Mouse (Mus musculus) left cerebral cortex, postnatal 25 days (tissue): ENCODE data around the gene Slc47a1. TPM values are rescaled to one million over a fixed set of nuclear protein-coding genes. Genes with fewer than 3 reads are reported as not detected.
"Not testable (repeated sequence)": the region's sequence is repeated elsewhere in the genome, so short reads cannot be mapped to it uniquely, and the experiment has no call there.

Experiments used
- DNase-seq, 2 experiments: peaks; one replicate each; pipeline ENCODE4 v3.0.0; 2022; ENCODE audit warnings: low spot score in 2 of 2, mixed read lengths in 1 of 2
- intact Hi-C: fragments of 180-260 bp; cut with DNase I; formaldehyde crosslinking; loops from one replicate; pipeline ENCODE4 v1.15.1; 2025
- total RNA-seq, 2 experiments: library from RNA; stranded (reverse); gene quantifications; 2 replicates each; pipeline ENCODE4 v1.2.3; 2021

Gene Slc47a1
- total RNA-seq, result 1 to 10 TPM; 1.7 to 2.6 TPM

DNA sequence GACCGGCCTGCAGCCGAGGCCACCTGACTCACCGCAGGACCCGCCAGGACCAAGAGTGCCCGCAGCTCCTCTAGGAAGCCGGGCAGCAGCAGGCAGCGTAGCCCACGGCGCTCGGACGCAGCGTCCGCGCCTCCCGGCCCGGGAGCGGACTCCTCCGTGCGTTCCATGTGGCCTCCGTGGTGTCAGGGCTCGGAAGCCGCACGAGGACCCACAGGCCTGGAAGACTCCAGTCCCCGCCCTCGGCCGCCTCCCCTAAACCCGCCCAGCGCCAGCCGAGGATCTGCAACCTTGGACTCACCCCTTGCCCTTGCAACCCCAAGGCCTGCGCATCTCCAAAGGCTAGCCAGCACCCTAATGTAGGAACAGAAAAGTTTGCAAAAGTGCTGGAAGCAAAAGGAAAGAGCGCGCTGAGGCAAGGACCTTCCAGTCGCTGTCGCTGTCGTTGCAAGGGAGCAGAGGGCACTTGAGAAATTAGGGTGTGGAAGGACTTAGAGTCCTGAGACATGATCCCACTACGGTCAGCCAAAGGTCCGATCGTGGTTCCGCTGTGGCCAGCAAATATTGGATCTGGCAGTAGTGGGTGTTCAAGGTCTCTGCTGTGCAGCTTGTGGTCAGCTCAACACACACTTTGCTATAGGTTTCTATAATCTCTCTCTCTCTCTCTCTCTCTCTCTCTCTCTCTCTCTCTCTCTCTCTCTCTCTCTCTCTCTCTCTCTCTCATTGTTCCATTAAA lies at the start of gene Slc47a1:
Gene Slc47a1, minus strand, starts transcription at position 465 of the 733 bp plus-strand sequence.
- DNase-seq, result no peak
- intact Hi-C loops, result loop anchor here (10.0 kb wide), 1 partner anchor 883 kb away; no protein-coding TSS in a partner anchor

DNA sequence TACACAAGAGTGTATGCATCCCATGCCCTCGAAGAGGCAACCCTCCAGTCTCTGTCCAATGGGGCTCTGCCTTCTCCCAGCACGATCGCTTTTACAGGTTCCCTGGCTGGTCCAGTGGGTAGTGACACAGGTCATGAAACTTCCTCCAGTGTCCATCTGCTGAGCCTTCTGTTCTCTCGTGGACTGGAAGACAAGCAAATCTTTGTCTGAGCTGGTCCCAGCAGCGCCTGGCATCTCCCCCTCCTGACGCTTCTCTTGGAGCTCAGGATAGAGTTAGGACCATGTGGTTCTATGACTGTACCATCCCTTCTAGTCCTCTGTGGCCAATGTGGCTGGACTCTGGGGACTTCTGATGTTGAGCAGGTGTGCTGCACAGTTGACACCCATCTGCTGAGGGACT lies 41.1 kb upstream of the Slc47a1 start:
- DNase-seq, result no peak
- intact Hi-C loops, result no loop called here

DNA sequence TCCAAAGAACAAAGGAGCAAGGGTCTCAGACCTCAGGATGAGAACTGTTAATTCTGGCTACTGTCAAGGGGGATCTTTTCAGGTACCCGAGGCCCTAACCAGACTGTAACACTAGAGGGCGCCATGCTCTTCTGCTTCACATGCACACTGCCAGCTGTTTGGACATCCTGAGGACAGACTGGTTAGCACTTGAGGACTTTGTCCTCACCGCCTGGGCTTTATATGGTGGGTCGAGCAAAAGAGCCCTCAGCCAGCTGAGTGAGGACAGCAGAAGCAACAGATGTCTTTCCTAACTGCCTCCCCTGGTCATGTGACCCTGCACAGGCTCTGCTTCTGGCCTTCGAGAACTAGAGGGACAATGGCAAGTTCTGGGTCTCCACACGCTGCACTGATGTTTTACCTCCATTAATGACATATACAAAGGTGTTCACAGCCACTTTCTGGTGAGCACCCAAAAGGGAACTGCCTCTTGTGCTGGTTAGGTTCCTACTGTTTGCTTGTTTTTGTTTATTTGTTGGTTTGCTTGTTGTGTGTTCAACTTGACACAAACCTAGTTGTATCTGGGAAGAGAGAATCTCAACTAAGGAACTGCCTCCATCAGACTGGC lies 39.9 kb upstream of the Slc47a1 start:
- intact Hi-C loops, result no loop called here
- peak; percentile 88 to 90 for DNase-seq

DNA sequence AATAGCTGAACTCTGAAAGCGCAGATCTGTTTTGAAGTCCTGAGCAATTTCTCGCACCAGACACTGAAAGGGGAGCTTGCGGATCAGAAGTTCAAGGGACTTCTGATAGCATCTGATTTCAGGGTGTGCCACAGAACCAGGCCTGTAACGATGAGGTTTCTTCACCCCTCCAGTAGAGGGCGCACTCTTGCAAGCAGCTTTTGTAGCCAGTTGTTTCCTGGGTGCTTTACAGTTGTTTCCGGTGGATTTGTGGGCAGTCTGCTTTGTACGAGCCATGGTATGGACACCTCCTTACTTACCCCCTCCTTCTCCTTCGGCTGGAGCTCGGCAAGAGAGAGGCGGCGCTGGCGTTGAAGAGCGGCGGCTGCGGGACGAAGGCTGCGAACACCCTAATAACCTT lies 38.4 kb upstream of the Slc47a1 start:
- DNase-seq, intact Hi-C loops: not testable (repeated sequence)

DNA sequence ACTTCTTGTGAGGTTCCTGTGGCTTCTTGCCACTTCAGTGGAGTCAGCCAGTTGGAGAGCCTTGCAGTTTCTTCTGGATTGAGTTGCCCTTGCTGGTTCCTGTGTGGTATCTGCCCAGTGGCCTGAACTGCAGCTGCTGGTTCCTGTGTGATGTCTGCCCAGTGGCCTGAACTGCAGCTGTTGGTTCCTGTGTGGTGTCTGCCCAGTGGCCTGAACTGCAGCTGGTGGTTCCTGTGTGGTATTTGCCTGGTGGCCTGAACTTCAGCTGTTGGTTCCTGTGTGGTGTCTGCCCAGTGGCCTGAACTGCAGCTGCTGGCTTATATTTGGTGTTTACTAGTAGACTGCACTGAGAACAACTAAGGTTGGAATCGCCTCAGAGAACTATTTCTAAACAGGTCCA lies 37.3 kb upstream of the Slc47a1 start:
- intact Hi-C loops, result no loop called here
- DNase-seq, result no peak

DNA sequence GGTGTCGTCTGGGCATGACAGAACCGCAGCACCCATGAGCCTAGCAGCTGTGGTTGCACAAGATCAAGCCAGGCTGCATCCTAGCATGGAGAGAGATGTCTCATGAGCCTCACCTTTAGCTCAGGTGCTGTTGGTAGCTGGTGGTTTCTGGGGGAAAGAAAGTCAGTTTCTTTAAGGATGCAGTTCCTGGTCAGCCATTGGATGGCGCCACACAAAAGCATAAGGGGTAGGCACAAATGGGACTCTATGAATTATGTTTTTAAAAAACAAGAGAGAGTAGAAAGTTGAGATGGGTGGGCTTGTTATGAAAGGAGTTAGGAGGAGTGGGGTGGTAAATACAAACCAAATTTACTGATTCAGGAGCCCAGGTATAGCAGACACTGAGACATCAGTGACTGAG lies 36.4 kb upstream of the Slc47a1 start:
- no peak for DNase-seq
- intact Hi-C loops, result no loop called here

DNA sequence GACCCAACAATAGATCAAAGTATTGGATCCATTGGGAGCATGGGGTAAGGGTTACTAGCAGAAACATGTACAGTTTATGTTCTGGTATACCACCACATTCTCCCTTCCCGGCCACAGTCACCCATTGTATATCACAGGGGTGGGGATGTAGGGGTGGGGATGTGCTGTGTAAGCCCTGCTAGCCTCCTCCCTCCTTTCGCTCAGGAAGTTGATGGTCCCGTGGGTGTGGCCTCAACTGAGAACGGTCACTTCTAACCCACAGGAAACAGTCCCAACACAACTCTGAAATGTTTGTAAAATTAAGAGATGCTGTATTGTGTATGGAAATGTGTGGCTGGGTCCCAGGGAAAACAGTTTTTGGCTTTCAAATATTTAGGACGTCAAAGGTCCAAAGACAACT lies 35.3 kb upstream of the Slc47a1 start:
- DNase-seq, result no peak
- intact Hi-C loops, result no loop called here

DNA sequence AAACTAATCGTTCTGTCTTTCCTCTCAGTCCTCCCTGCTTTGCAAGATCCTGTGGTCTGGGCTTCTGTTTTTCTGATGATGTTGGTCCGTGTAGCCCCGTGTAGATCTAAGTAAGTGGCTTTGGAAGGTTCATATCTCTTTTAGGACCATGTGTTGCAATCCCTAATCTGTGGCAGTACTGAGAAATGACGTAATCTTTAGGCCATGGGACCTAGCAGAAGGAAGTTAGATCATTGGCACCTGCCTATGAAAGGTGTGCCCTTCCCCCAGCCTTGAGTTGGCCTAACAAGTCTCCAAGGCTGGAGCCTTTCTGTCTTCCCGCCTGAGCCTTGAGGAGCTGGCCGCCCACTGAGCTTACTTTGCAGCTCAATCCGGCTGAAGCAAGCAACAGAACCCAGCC lies 33.7 kb upstream of the Slc47a1 start:
- DNase-seq, result no peak
- intact Hi-C loops, result loop anchor here (2.0 kb wide), 2 partner anchors 219 to 307 kb away; no protein-coding TSS in a partner anchor

DNA sequence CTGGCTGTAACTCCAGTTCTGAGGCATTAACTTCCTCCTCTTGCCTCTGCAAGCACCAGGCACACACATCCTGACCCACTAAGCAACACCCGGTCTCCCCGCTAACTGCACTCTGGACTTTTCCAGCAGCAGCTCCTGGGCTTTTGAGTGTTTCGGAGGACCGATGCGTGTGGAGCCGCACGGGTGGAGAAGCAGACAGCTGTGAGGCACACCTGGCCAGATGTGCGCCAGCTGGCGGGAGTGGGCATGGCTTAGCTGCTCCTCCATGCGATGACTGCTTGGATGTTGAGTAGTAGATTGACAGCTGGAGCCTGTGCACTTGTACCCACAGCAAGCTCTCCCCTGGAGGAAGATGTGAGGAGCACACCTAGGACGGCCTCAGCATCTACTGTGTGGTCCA lies 33.1 kb upstream of the Slc47a1 start:
- no peak for DNase-seq
- intact Hi-C loops, result loop anchor here (2.0 kb wide), 2 partner anchors 218 to 306 kb away; no protein-coding TSS in a partner anchor

DNA sequence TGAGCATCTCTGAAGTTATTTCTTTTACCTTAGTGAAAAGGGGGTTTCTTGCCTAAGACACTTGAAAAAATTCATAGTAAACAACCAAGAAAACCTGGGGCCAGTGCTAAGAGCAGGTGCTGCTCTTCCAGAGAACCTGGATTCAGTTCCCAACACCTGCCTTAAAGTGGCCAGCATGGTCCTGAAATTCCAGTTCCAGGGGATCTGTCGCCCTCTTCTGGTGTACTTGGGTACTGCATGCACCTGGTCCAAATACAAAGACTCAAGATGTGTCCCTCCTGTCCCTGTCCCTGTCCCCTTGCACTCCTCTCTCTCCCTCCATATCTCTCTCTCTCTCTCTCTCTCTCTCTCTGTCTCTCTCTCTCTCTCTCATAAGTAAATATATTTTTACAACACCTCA lies 32.0 kb upstream of the Slc47a1 start:
- peak; percentile 88 to 93 for DNase-seq
- intact Hi-C loops, result loop anchor here (2.0 kb wide), 2 partner anchors 217 to 305 kb away; no protein-coding TSS in a partner anchor

DNA sequence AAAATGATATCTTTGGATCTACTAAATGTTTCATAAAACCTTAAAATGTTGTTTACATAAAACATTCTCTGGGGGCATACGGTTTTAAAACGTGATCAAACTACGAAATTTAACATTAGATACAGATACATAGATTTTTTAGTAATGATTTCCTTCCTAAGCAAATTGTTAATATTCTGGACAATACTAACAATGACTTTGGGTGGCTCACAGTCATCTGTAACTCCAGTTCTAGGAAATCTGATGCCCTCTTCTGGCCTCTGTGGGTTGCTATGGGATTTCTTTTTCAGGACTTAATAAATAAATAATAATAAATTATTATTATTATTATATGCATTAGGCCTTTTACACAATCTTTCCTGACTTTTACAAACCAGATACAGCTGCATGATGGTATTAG lies 30.9 kb upstream of the Slc47a1 start:
- intact Hi-C loops, result loop anchor here (2.0 to 5.0 kb wide), 5 partner anchors 62 to 306 kb away; partner anchors contain the start of genes B9d1 and Usp22
- DNase-seq, result no peak

DNA sequence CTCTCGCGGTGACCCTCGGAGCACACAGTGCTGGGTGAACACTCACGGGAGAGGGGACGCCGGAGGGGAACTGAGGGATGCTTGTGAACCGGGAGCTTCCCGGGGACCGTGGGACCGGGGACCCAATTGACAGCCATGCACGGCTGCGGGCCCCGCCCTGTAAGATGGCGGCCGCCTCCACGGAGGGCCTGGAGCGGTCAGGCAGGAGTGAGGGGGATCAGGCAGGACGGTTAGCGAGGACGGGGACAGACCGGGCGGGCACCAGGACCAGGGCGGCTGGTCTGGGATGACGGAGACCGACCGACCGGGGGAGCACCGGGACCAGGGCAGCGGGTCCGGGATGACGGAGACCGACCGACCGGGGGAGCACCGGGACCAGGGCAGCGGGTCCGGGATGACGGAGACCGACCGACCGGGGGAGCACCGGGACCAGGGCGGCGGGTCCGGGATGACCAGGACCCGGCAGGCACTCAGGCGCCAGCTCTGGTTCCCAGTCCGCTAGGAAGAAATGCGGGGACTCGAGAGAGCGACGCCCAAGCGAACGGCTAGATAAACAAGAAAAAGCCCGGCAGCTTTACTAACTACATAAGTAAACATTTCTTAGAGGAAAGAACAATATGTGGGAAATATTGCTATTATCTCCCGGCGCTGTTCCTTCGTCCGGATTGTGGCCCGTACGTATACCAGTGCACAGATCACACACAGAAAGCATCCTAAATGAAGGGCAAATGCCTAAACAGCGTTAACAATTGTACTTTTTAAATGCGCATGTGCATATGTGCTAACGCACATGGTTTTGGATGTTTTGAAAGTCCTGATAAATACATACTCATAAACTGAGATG lies 30.3 kb upstream of the Slc47a1 start:
- intact Hi-C loops, result loop anchor here (2.0 to 5.0 kb wide), 5 partner anchors 61 to 306 kb away; partner anchors contain the start of genes B9d1 and Usp22
- peak; percentile 41 to 84 for DNase-seq

DNA sequence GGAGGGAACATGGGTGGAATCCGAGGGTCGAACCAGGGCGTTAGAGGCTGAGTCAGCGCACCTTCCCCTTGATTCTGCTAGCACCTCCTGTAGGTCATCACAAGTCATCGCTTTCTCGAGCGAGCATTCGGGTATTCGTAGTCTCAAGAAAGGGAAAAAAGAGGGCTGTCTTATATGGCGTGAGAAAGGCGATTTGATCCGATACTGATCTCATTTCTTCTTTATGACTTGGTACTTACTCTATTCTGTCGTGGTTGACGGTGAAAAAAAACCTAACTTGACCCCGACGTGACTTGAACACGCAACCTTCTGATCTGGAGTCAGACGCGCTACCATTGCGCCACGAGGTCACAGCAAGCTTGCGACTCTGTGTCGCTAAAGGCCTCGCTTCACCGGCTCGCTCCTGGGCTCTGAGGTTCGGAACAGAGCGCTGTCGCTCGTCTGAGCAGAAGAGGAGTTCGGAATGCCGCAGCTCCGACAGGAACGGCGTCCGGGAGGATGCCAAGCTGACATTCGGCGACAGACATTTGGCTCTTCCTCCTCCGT lies 29.6 kb upstream of the Slc47a1 start:
- intact Hi-C loops, result loop anchor here (2.0 to 5.0 kb wide), 6 partner anchors 60 to 307 kb away; partner anchors contain the start of genes B9d1 and Usp22
- peak; percentile 96 to 98 for DNase-seq

DNA sequence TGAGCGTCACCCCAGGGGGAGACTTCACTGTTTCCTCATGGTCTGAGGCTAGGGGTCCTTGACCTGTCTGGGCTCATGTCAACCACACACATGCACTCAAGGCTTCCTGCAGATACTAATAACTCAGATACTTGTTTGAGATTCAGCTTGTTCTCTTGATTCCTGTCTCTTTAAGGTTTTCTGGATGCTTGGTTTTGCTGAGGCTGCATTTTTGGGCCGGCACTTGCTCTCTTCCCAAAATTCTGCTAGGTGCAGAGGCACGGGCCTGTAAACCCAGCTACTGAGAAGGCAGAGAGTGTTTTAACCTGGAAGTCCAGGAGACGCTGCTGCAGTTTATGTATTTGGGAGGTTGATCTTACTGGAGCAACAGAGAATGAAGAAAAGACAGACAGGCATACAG lies 23.6 kb upstream of the Slc47a1 start:
- DNase-seq, result no peak
- intact Hi-C loops, result no loop called here

DNA sequence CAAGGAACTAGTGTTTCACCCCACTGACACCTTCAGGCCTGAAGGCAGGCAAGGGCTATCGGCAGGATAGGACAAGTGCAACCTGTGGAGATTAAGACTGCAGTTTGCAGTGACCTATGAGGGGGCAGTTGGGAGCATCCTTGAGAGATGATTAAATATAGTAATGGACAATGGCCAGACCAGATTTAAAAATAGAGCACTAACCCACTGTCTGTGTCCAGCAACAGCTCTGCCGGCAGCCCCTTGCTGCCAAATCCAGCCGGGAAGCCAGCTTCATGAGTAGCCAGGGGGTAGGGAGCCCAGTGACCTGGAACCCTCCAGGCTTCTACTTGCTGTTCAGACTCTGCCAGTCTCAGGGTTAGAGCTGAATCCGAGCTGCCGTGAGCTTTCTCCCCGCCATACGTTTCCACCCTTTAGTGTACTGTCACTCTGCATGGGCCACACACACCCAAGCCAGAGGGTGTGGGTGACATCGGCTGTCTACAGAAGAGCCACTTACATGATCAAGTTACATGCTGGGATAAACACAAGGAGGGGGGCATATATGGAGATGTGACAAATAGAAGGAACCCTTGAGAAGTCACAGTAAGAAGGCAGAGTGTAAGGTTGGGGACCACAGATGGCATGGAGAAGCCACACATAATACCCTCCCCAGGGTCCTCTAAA lies 22.7 kb upstream of the Slc47a1 start:
- intact Hi-C loops, result no loop called here
- no peak for DNase-seq

DNA sequence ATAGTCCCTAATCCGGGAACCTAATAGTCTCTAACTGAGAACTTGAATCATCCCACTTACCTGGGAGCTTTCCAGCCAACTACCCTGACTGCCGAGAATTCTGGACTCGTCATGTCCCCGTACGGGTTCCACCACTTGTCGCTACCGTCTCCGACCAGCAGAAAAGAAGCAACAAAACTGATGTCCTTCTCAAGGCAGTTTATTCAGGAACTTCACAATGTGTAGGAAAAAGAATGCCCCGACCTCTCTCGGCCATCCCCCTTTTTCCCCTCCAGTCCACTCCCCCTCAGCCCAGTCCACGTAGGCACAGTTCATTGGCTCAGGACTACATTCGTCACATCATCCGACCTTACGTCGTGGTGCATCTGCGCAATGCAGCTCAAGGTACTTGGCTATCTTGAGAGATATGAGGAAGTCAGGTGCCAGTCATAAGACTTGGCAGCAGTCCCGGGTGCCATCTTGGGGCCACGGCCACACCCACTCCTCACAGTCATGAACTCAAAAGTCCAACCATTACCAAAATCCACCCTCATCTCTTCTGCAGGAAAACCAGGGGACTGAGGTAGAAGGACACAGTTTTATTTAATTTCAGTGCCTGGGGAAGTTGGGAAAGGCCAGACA lies 19.4 kb upstream of the Slc47a1 start:
- DNase-seq, intact Hi-C loops: not testable (repeated sequence)

DNA sequence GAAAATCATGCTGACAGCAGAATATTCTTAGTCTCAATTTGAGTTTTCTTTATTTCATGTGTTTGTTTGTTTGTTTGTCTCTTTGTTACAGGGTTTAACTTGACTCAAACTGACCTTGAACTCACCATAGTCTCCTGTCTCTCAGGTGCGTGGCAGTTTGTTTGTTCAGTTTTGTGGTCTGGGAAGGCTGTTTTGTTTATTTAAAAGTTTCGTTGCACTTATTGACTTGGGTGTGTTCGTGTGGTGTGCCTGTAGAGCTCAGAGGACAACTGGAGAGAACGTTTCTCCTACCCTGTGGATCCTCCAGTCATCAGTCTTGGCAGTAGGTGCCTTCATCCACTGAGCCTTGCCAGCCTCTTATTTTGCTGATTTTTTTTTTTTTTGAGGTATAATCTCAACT lies 10.8 kb upstream of the Slc47a1 start:
- DNase-seq, result no peak
- intact Hi-C loops, result loop anchor here (5.0 kb wide), 2 partner anchors 197 to 287 kb away; no protein-coding TSS in a partner anchor

DNA sequence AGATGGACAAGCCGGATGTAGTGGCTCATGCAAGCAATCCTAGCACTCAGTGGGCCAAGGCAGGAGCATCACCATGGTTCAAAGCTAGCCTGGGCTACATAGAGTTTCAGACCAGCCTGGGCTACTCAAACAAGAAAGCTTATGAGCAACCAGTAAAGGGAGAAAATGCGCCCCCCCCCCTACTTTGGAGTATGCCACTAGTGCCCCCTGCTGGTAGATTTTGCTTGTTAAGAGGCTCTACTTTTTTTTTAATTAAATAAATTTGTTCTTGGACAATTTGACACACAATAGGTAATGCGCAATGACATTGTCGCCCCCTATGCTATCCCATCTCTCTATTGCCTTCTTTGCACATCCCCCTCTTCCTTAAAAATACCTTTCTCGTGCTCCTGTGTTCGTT lies 9.9 kb upstream of the Slc47a1 start:
- DNase-seq, result no peak
- intact Hi-C loops, result loop anchor here (5.0 kb wide), 2 partner anchors 196 to 286 kb away; no protein-coding TSS in a partner anchor

DNA sequence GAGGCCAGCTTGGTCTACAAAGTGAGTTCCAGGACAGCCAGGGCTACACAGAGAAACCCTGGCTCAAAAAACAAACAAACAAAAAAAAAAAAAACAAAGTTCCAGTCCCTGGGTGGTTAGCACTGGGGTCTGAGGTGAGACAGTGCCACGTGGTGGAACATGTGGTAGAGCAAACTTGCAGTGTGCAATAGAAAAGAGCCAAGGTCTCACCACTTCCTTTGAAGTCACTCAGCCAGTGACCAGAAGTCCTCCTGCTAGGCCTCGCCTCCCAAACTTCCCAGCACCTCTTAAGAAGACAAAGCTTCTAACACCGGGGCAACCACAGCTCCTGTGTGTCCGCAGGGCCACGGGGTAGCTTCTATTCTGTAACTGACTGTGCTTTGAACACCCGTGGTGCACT lies 9.1 kb upstream of the Slc47a1 start:
- DNase-seq, result no peak
- intact Hi-C loops, result loop anchor here (5.0 kb wide), 2 partner anchors 195 to 285 kb away; no protein-coding TSS in a partner anchor
